Mouse (Mus musculus) embryonic facial prominence, embryonic 13.5 days (tissue): ENCODE data around the gene Dpf1. TPM values are rescaled to one million over a fixed set of nuclear protein-coding genes. Genes with fewer than 3 reads are reported as not detected.
A peak's percentile ranks its signal among the peaks of the same experiment; 100 is the strongest.

Source experiments
- ATAC-seq: fragments of 200-750 bp; cut with Nextera tagmentation; 2 replicates; pipeline ENCODE4 v1.8.0; 2017; ENCODE audit warnings: low read depth; ENCODE audit not compliant: insufficient number of reproducible peaks, insufficient read depth, low FRiP score, low TSS enrichment
- H3K27ac ChIP-seq: fragments of 300-500 bp; sonication (generic); 2 replicates; pipeline ENCODE4 v1.5.1; 2015; ENCODE audit warnings: moderate library complexity, mild to moderate bottlenecking, inconsistent platforms
- H3K27me3 ChIP-seq: fragments of 300-500 bp; sonication (generic); 2 replicates; pipeline ENCODE4 v1.6.1; 2015; ENCODE audit warnings: mild to moderate bottlenecking, inconsistent platforms
- H3K36me3 ChIP-seq: fragments of 300-500 bp; sonication (generic); 2 replicates; pipeline ENCODE4 v1.6.1; 2015; ENCODE audit warnings: mild to moderate bottlenecking, inconsistent platforms
- H3K4me1 ChIP-seq: fragments of 300-500 bp; sonication (generic); 2 replicates; pipeline ENCODE4 v1.6.1; 2015; ENCODE audit warnings: inconsistent platforms
- H3K4me2 ChIP-seq: fragments of 300-500 bp; sonication (generic); 2 replicates; pipeline ENCODE4 v1.6.1; 2015; ENCODE audit warnings: moderate library complexity, mild to moderate bottlenecking, inconsistent platforms
- H3K4me3 ChIP-seq: fragments of 300-500 bp; sonication (generic); 2 replicates; pipeline ENCODE4 v1.5.1; 2015; ENCODE audit warnings: mild to moderate bottlenecking, inconsistent platforms
- H3K9ac ChIP-seq: fragments of 300-500 bp; sonication (generic); 2 replicates; pipeline ENCODE4 v1.6.1; 2015; ENCODE audit warnings: mild to moderate bottlenecking, inconsistent platforms
- H3K9me3 ChIP-seq: fragments of 300-500 bp; sonication (generic); 2 replicates; pipeline ENCODE4 v1.6.1; 2016; ENCODE audit warnings: inconsistent platforms
- WGBS: fragments of 180-500 bp; shearing (Covaris S2); methylation state at CpG from one replicate; pipeline ENCODE4 v1.1.7; 2015; ENCODE audit warnings: mixed read lengths; 5-methylcytosine and 5-hydroxymethylcytosine counted together
- polyA plus RNA-seq: library from polyadenylated mRNA; unstranded; fragments of >200 nt; fragmentation: Nextera tagmentation; extraction: Ambion mirVana; gene quantifications from 2 replicates; pipeline ENCODE4 v1.2.1, GENCODE M21; 2015

The Dpf1 gene
- polyA plus RNA-seq, 1 experiment from 2014 or later, result 29.9 TPM

- 0 out of 2 replicates have a peak overlapping the region, but pooled peaks have one; percentile 20 for H3K4me2 ChIP-seq
- no peak for ATAC-seq
- no peaks in the 10 kb centered on the region for H3K9me3 ChIP-seq
- peaks cover 76% of the 10 kb centered on the region for H3K4me1 ChIP-seq
- peak overlapping the region; percentile 95 for H3K27ac ChIP-seq
- peaks cover 19% of the 10 kb centered on the region for H3K36me3 ChIP-seq
- no peak overlapping the region for H3K4me3 ChIP-seq
- H3K9ac ChIP-seq, result no peak overlapping the region
- 71% methylated on average over 13 of the region's 13 CpGs for WGBS
- H3K27me3 ChIP-seq, result no peaks in the 10 kb centered on the region
These were observed 11.3 kb downstream of the Dpf1 start for GRCm38 (mm10) chr7:29314844-29315628.

- Histone ChIP-seq H3K4me3 (no peak overlapping the region), H3K36me3 (peaks cover 16% of the 10 kb centered on the region), H3K4me2 (peak overlapping the region; percentile 59; the same call in 1 of the 2 replicates), H3K27ac (peak overlapping the region; percentile 95), H3K9me3 (no peaks in the 10 kb centered on the region), H3K4me1 (peaks cover 84% of the 10 kb centered on the region), H3K27me3 (no peaks in the 10 kb centered on the region), H3K9ac (peak overlapping the region; percentile 32; the same call in 1 of the 2 replicates)
- ATAC-seq, result no peak
- 60% methylated on average over 17 of the region's 17 CpGs for WGBS
These were observed 12.5 kb downstream of the Dpf1 start for GRCm38 (mm10) chr7:29316137-29316734.

GRCm38 (mm10) chr7:29316976-29317375, 13.2 kb downstream of the Dpf1 start:
- Histone ChIP-seq H3K4me3 (peak overlapping the region; percentile 33), H3K27ac (peak overlapping the region; percentile 95), H3K4me1 (peaks cover 86% of the 10 kb centered on the region), H3K36me3 (peaks cover 14% of the 10 kb centered on the region; the same call in 1 of the 2 replicates), H3K9ac (0 out of 2 replicates have a peak overlapping the region, but pooled peaks have one; percentile 32), H3K27me3 (no peaks in the 10 kb centered on the region), H3K4me2 (peak overlapping the region; percentile 59), H3K9me3 (no peaks in the 10 kb centered on the region)
- WGBS, result 3% methylated on average over 10 of the region's 10 CpGs
- ATAC-seq, result peak; percentile 67

GRCm38 (mm10) chr7:29317558-29317957, 13.8 kb downstream of the Dpf1 start:
- H3K4me1 ChIP-seq, result peaks cover 83% of the 10 kb centered on the region
- peak overlapping the region; percentile 32; the same call in 1 of the 2 replicates for H3K9ac ChIP-seq
- H3K4me3 ChIP-seq, result peak overlapping the region; percentile 33

GRCm38 (mm10) chr7:29318115-29318911, 14.6 kb downstream of the Dpf1 start:
- Histone ChIP-seq H3K27ac (peak overlapping the region; percentile 95), H3K27me3 (no peaks in the 10 kb centered on the region), H3K4me3 (peak overlapping the region; percentile 33), H3K4me1 (peaks cover 77% of the 10 kb centered on the region), H3K9ac (peak overlapping the region; percentile 59), H3K9me3 (no peaks in the 10 kb centered on the region), H3K36me3 (peaks cover 19% of the 10 kb centered on the region; the same call in 1 of the 2 replicates), H3K4me2 (peak overlapping the region; percentile 59)
- WGBS, result 4% methylated on average over 18 of the region's 18 CpGs
- ATAC-seq, result no peak

More at GRCm38 (mm10) chr7:29317558-29317957, 13.8 kb downstream of the Dpf1 start:
- Histone ChIP-seq H3K36me3 (0 out of 2 replicates have a peak, but pooled peaks cover 16% of the 10 kb centered on the region), H3K27me3 (no peaks in the 10 kb centered on the region), H3K27ac (peak overlapping the region; percentile 95), H3K4me2 (peak overlapping the region; percentile 59), H3K9me3 (no peaks in the 10 kb centered on the region)
- peak; percentile 77 for ATAC-seq
- WGBS, result 0% methylated on average over 2 of the region's 2 CpGs

GRCm38 (mm10) chr7:29319337-29320307, 15.9 kb downstream of the Dpf1 start:
- H3K9me3 ChIP-seq, result no peaks in the 10 kb centered on the region
- peaks cover 25% of the 10 kb centered on the region for H3K36me3 ChIP-seq
- H3K4me1 ChIP-seq, result peaks cover 64% of the 10 kb centered on the region
- H3K27ac ChIP-seq, result peak overlapping the region; percentile 95
- H3K4me3 ChIP-seq, result peak overlapping the region; percentile 33
- no peak for ATAC-seq
- peak overlapping the region; percentile 59 for H3K9ac ChIP-seq
- 11% methylated on average over 19 of the region's 19 CpGs for WGBS
- H3K4me2 ChIP-seq, result peak overlapping the region; percentile 59
- no peaks in the 10 kb centered on the region for H3K27me3 ChIP-seq

- Histone ChIP-seq H3K27me3 (no peaks in the 10 kb centered on the region), H3K27ac (no peak overlapping the region), H3K9me3 (no peaks in the 10 kb centered on the region), H3K4me3 (no peak overlapping the region), H3K4me1 (no peaks in the 10 kb centered on the region), H3K4me2 (no peak overlapping the region), H3K36me3 (peaks cover 91% of the 10 kb centered on the region), H3K9ac (no peak overlapping the region)
- no peak for ATAC-seq
- 87% methylated on average over 6 of the region's 6 CpGs for WGBS
These were observed 23.3 kb downstream of the Dpf1 start for GRCm38 (mm10) chr7:29327087-29327486.

- H3K4me1 ChIP-seq, result no peaks in the 10 kb centered on the region
These were observed 25.2 kb downstream of the Dpf1 start for GRCm38 (mm10) chr7:29328984-29329383.

GRCm38 (mm10) chr7:29334156-29334555, 30.4 kb downstream of the Dpf1 start:
- Histone ChIP-seq H3K27ac (no peak overlapping the region), H3K4me3 (no peak overlapping the region), H3K4me1 (peaks cover 6% of the 10 kb centered on the region; the same call in 1 of the 2 replicates), H3K36me3 (peaks cover 59% of the 10 kb centered on the region), H3K27me3 (no peaks in the 10 kb centered on the region), H3K9ac (no peak overlapping the region), H3K9me3 (no peaks in the 10 kb centered on the region), H3K4me2 (no peak overlapping the region)
- ATAC-seq, result no peak
- WGBS, result 70% methylated on average over 6 of the region's 7 CpGs

More at GRCm38 (mm10) chr7:29328984-29329383, 25.2 kb downstream of the Dpf1 start:
- H3K36me3 ChIP-seq, result peaks cover 87% of the 10 kb centered on the region
- H3K9me3 ChIP-seq, result no peaks in the 10 kb centered on the region
- no peak overlapping the region for H3K4me2 ChIP-seq
- ATAC-seq, result no peak
- H3K27me3 ChIP-seq, result no peaks in the 10 kb centered on the region
- H3K27ac ChIP-seq, result no peak overlapping the region
- H3K4me3 ChIP-seq, result no peak overlapping the region
- no peak overlapping the region for H3K9ac ChIP-seq
- WGBS, result 94% methylated on average over 16 of the region's 16 CpGs

GRCm38 (mm10) chr7:29335276-29335675, 31.5 kb downstream of the Dpf1 start:
- Histone ChIP-seq H3K36me3 (peaks cover 50% of the 10 kb centered on the region), H3K9me3 (no peaks in the 10 kb centered on the region), H3K4me3 (no peak overlapping the region), H3K9ac (no peak overlapping the region), H3K4me1 (peaks cover 6% of the 10 kb centered on the region; the same call in 1 of the 2 replicates), H3K4me2 (no peak overlapping the region), H3K27ac (no peak overlapping the region), H3K27me3 (no peaks in the 10 kb centered on the region)
- no peak for ATAC-seq
